Mouse (Mus musculus): Measurements from ENCODE around the gene Fh1. TPM values are rescaled to one million over a fixed set of nuclear protein-coding genes. Genes with fewer than 3 reads are reported as not detected.

The Fh1 gene
- polyA plus RNA-seq, 1 experiment from 2014 or later: 69.0 TPM

DNA sequence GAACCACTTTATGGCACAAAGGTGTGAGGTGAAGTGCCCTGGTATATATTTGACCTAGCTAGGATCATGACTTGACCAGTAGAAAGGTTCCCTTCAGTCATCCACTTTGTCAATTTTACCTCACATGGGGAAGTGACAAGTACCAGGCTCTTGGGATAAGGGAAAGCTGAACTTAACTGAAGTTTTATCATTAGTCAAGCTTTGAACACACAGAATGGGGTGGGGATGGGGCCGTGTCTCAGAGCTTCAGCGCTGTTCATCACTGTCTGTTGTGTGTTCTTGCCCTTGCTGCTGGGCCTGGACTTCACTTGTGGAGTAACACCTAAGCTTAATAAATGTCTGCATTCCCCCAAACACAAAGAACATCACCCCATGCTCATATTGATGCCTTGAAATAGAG lies 63.1 kb downstream of the Fh1 start:
- Histone ChIP-seq H3K4me1 (ENCODE audit: insufficient read depth, low read depth, low read length) (no peaks in the 10 kb centered on the region), H3K4me2 (replicated peaks; ENCODE audit: low read depth, low read length) (no peak overlapping the region), H3K36me3 (ENCODE audit: insufficient read depth, low read length) (no peaks in the 10 kb centered on the region), H3K4me3 (ENCODE audit: low read depth, low read length) (no peak overlapping the region), H3K9me3 (ENCODE audit: low read length) (no peaks in the 10 kb centered on the region), H3K27ac (ENCODE audit: low read length) (no peak overlapping the region), H3K27me3 (replicated peaks; ENCODE audit: insufficient read depth, low read length) (no peaks in the 10 kb centered on the region), H3K9ac (replicated peaks; ENCODE audit: low read depth) (no peak overlapping the region)
- 85% methylated on average over 2 of the region's 2 CpGs for whole genome bisulfite sequencing
- DNase-seq (ENCODE audit: low spot score): no peak
- TF ChIP-seq EP300 (IDR thresholded peaks at IDR 0.05) (no peak), CTCF (IDR thresholded peaks at IDR 0.05) (no peak)
- no peak for ATAC-seq

DNA sequence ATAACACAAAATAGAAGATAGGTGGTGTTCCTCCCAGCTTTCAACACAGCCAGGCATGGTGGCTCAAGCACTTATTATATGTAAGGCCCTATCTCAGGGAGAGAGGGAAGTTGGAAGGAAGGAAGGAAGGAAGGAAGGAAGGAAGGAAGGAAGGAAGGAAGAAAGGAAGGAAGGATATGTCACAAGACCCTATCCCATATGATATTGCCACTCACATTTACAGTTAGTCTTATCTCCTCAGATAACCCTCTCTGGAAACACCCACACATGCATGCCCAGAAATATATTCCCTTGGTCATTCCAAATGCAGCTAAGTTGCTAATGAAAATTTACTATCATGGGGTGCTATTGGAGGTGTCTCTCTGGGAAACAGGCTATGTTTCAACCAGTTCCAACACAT lies 63.6 kb downstream of the Fh1 start:
- H3K4me3 ChIP-seq (ENCODE audit: low read depth, low read length): no peak overlapping the region
- no peak for DNase-seq (ENCODE audit: low spot score)
- no peaks in the 10 kb centered on the region for H3K27me3 ChIP-seq (replicated peaks; ENCODE audit: insufficient read depth, low read length)
- no peak overlapping the region for H3K27ac ChIP-seq (ENCODE audit: low read length)
- H3K9me3 ChIP-seq (ENCODE audit: low read length): no peaks in the 10 kb centered on the region
- no peak overlapping the region for H3K9ac ChIP-seq (replicated peaks; ENCODE audit: low read depth)
- no peak for ATAC-seq
- no peaks in the 10 kb centered on the region for H3K36me3 ChIP-seq (ENCODE audit: insufficient read depth, low read length)
- TF ChIP-seq EP300 (IDR thresholded peaks at IDR 0.05) (no peak), CTCF (IDR thresholded peaks at IDR 0.05) (no peak)
- H3K4me2 ChIP-seq (replicated peaks; ENCODE audit: low read depth, low read length): no peak overlapping the region
- H3K4me1 ChIP-seq (ENCODE audit: insufficient read depth, low read depth, low read length): no peaks in the 10 kb centered on the region

DNA sequence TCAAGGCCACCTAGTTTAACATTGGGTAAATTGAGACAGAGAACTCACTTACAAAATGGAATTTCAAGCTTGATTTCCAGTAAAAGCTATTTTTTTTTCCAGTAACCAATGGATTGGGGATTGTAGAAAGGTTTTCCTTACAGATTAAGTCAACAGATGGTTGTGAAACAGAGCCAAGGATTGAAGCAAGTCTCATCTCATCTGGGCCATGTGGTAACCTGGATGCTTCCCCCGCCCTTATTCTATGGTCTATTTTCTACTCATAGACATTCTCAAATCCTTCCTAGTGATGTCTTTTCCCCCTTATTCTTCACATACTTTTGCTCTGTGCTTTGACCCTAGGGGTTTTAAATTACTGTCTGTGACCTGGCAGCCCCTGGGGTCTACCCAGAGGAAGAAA lies 70.8 kb downstream of the Fh1 start:
- TF ChIP-seq CTCF (IDR thresholded peaks at IDR 0.05): no peak
- DNase-seq (ENCODE audit: low spot score) (no peak), ATAC-seq (no peak)
- Histone ChIP-seq H3K4me1 (ENCODE audit: insufficient read depth, low read depth, low read length) (no peaks in the 10 kb centered on the region), H3K4me2 (replicated peaks; ENCODE audit: low read depth, low read length) (no peak overlapping the region), H3K9me3 (ENCODE audit: low read length) (no peaks in the 10 kb centered on the region), H3K27ac (ENCODE audit: low read length) (no peak overlapping the region), H3K36me3 (ENCODE audit: insufficient read depth, low read length) (no peaks in the 10 kb centered on the region), H3K9ac (replicated peaks; ENCODE audit: low read depth) (no peak overlapping the region), H3K4me3 (ENCODE audit: low read depth, low read length) (no peak overlapping the region), H3K27me3 (replicated peaks; ENCODE audit: insufficient read depth, low read length) (no peaks in the 10 kb centered on the region)
- 82% methylated on average over 1 of the region's 1 CpGs for WGBS

DNA sequence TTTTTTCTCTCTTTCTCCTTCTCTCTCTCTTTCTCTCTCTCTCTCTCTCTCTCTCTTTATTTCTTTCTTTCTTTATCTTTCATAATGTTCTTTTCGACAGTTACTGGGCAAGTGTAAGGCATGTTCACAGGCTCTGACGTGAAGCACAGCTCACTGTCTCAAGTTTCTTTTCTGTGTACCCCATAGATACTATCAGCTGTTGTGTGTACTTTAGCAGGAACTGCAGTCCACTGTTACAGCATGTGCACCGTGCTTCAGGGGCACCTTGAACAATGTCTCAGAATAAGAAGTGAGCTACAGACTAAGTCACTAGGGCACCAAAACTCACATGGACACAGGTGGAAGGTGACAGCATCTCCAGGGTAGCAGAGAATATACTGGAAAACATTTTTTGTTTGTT lies 73.0 kb downstream of the Fh1 start:
- TF ChIP-seq EP300 (IDR thresholded peaks at IDR 0.05) (no peak), CTCF (IDR thresholded peaks at IDR 0.05) (no peak)
- H3K36me3 ChIP-seq (ENCODE audit: insufficient read depth, low read length): no peaks in the 10 kb centered on the region
- no peak overlapping the region for H3K4me3 ChIP-seq (ENCODE audit: low read depth, low read length)
- H3K27ac ChIP-seq (ENCODE audit: low read length): no peak overlapping the region
- H3K4me1 ChIP-seq (ENCODE audit: insufficient read depth, low read depth, low read length): no peaks in the 10 kb centered on the region
- 43% methylated on average over 3 of the region's 3 CpGs for WGBS
- no peaks in the 10 kb centered on the region for H3K9me3 ChIP-seq (ENCODE audit: low read length)
- DNase-seq (ENCODE audit: low spot score) (no peak), ATAC-seq (no peak)
- H3K4me2 ChIP-seq (replicated peaks; ENCODE audit: low read depth, low read length): no peak overlapping the region
- no peaks in the 10 kb centered on the region for H3K27me3 ChIP-seq (replicated peaks; ENCODE audit: insufficient read depth, low read length)
- H3K9ac ChIP-seq (replicated peaks; ENCODE audit: low read depth): no peak overlapping the region

DNA sequence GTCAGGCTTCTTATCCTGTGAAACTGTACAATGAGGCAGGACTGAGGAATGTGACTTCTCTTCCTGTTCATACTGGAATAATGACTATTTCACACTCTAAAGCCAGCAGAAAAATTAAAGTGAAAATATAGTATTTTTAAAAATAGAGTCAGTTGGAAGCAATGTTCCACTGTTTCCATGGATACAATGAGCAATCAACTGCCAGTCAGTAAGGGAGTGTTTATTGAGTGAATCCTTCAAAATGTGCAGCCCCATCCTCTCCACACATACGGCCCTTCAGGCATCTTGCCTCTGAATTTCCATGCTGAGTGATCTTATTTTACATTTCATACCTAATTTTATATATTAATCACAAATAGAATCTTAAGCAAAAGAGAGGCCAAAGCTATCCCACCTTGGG lies 74.8 kb downstream of the Fh1 start:
- no peak for ATAC-seq
- TF ChIP-seq CTCF (IDR thresholded peaks at IDR 0.05) (no peak), EP300 (IDR thresholded peaks at IDR 0.05) (no peak)

More for the DNA sequence above, 74.8 kb downstream of the Fh1 start:
- 76% methylated on average over 1 of the region's 1 CpGs for WGBS
- H3K4me2 ChIP-seq (replicated peaks; ENCODE audit: low read depth, low read length): no peak overlapping the region
- H3K27ac ChIP-seq (ENCODE audit: low read length): no peak overlapping the region
- no peak for DNase-seq (ENCODE audit: low spot score)
- no peak overlapping the region for H3K4me3 ChIP-seq (ENCODE audit: low read depth, low read length)
- no peaks in the 10 kb centered on the region for H3K9me3 ChIP-seq (ENCODE audit: low read length)
- no peak overlapping the region for H3K9ac ChIP-seq (replicated peaks; ENCODE audit: low read depth)
- no peaks in the 10 kb centered on the region for H3K36me3 ChIP-seq (ENCODE audit: insufficient read depth, low read length)
- no peaks in the 10 kb centered on the region for H3K27me3 ChIP-seq (replicated peaks; ENCODE audit: insufficient read depth, low read length)
- H3K4me1 ChIP-seq (ENCODE audit: insufficient read depth, low read depth, low read length): no peaks in the 10 kb centered on the region

Other genes starting within 250 kb of the Fh1 start
- gene Rgs7, start 133.1 kb downstream of the Fh1 start, polyA plus RNA-seq (2015; fragmentation: Nextera tagmentation; extraction: Ambion mirVana): 0.06 and 0.20 TPM in 2 replicates
- 0.12 and 0.21 TPM in 2 replicates for gene Kmo, start 5.3 kb downstream of the Fh1 start, polyA plus RNA-seq (2015; fragmentation: Nextera tagmentation; extraction: Ambion mirVana)
- 2.2 and 3.5 TPM in 2 replicates for gene Opn3, start 67.1 kb upstream of the Fh1 start, polyA plus RNA-seq (2015; fragmentation: Nextera tagmentation; extraction: Ambion mirVana)
- gene Chml, start 67.3 kb upstream of the Fh1 start, polyA plus RNA-seq (2015; fragmentation: Nextera tagmentation; extraction: Ambion mirVana): 1.2 and 1.7 TPM in 2 replicates
- not detected in 2 replicates for gene Wdr64, start 73.0 kb upstream of the Fh1 start, polyA plus RNA-seq (2015; fragmentation: Nextera tagmentation; extraction: Ambion mirVana)